Mouse (Mus musculus): Measurements from ENCODE around the gene Irf9. TPM values are rescaled to one million over a fixed set of nuclear protein-coding genes. Genes with fewer than 3 reads are reported as not detected.

Irf9 gene
- polyA plus RNA-seq, 1 experiment: 20.3 TPM

- Histone ChIP-seq H3K27me3 (ENCODE audit: control insufficient read depth, insufficient read depth, low read length) (no peaks in the 10 kb centered on the region), H3K27ac (ENCODE audit: insufficient read depth, low read length) (0 out of 2 replicates have a peak overlapping the region, but pooled peaks have one; percentile 55)
- no peak for TF ChIP-seq CTCF (IDR thresholded peaks at IDR 0.05; ENCODE audit: borderline replicate concordance, insufficient read depth, low read depth, low read length)
- no peak for TF ChIP-seq POLR2A (IDR thresholded peaks at IDR 0.05; ENCODE audit: borderline replicate concordance, insufficient read depth, low read length)
These were observed 19.1 kb upstream of the Irf9 start for GRCm38 (mm10) chr14:55584303-55584701.

GRCm38 (mm10) chr14:55584702-55585565, 18.4 kb upstream of the Irf9 start, which contains the start of gene Emc9:
Emc9 (minus strand) TSS chr14:55585302.
- TF ChIP-seq CTCF (IDR thresholded peaks at IDR 0.05; ENCODE audit: borderline replicate concordance, insufficient read depth, low read depth, low read length) (no peak), POLR2A (IDR thresholded peaks at IDR 0.05; ENCODE audit: borderline replicate concordance, insufficient read depth, low read length) (peak; percentile 78; the same call in 1 of the 2 replicates)
- H3K4me1 ChIP-seq (ENCODE audit: control insufficient read depth, insufficient read depth, low read length): peaks cover 3% of the 10 kb centered on the region; the same call in 1 of the 2 replicates
- 2% methylated on average over 43 of the region's 43 CpGs for WGBS
- DNase-seq: peak; percentile 85 to 87
- H3K27ac ChIP-seq (ENCODE audit: insufficient read depth, low read length): peak within 1 kb of the TSS; percentile 55
- no peaks in the 10 kb centered on the region for H3K27me3 ChIP-seq (ENCODE audit: control insufficient read depth, insufficient read depth, low read length)
- H3K4me3 ChIP-seq (replicated peaks; ENCODE audit: insufficient read depth, low read depth, low read length): peak within 1 kb of the TSS; percentile 90

More at GRCm38 (mm10) chr14:55584303-55584701, 19.1 kb upstream of the Irf9 start:
- peak overlapping the region; percentile 90 for H3K4me3 ChIP-seq (replicated peaks; ENCODE audit: insufficient read depth, low read depth, low read length)
- no peak for DNase-seq
- peaks cover 3% of the 10 kb centered on the region; the same call in 1 of the 2 replicates for H3K4me1 ChIP-seq (ENCODE audit: control insufficient read depth, insufficient read depth, low read length)
- 41% methylated on average over 5 of the region's 5 CpGs for WGBS

- TF ChIP-seq POLR2A (IDR thresholded peaks at IDR 0.05; ENCODE audit: borderline replicate concordance, insufficient read depth, low read length) (no peak), CTCF (IDR thresholded peaks at IDR 0.05; ENCODE audit: borderline replicate concordance, insufficient read depth, low read depth, low read length) (no peak)
- WGBS: 65% methylated on average over 6 of the region's 6 CpGs
- Histone ChIP-seq H3K4me1 (ENCODE audit: control insufficient read depth, insufficient read depth, low read length) (peaks cover 3% of the 10 kb centered on the region; the same call in 1 of the 2 replicates), H3K27me3 (ENCODE audit: control insufficient read depth, insufficient read depth, low read length) (no peaks in the 10 kb centered on the region), H3K4me3 (replicated peaks; ENCODE audit: insufficient read depth, low read depth, low read length) (peak overlapping the region; percentile 90), H3K27ac (ENCODE audit: insufficient read depth, low read length) (peak overlapping the region; percentile 49)
- DNase-seq: peak in 1 of 2 experiments; percentile 35
These were observed 17.8 kb upstream of the Irf9 start for GRCm38 (mm10) chr14:55585566-55585960.

- Histone ChIP-seq H3K27me3 (ENCODE audit: control insufficient read depth, insufficient read depth, low read length) (no peaks in the 10 kb centered on the region), H3K4me3 (replicated peaks; ENCODE audit: insufficient read depth, low read depth, low read length) (no peak overlapping the region), H3K27ac (ENCODE audit: insufficient read depth, low read length) (no peak overlapping the region), H3K4me1 (ENCODE audit: control insufficient read depth, insufficient read depth, low read length) (peaks cover 3% of the 10 kb centered on the region; the same call in 1 of the 2 replicates)
- TF ChIP-seq POLR2A (IDR thresholded peaks at IDR 0.05; ENCODE audit: borderline replicate concordance, insufficient read depth, low read length) (no peak), CTCF (IDR thresholded peaks at IDR 0.05; ENCODE audit: borderline replicate concordance, insufficient read depth, low read depth, low read length) (no peak)
- 97% methylated on average over 2 of the region's 2 CpGs for WGBS
- no peak for DNase-seq
These were observed 17.2 kb upstream of the Irf9 start for GRCm38 (mm10) chr14:55586149-55586548.

GRCm38 (mm10) chr14:55589271-55589670, 14.1 kb upstream of the Irf9 start:
- Histone ChIP-seq H3K27me3 (ENCODE audit: control insufficient read depth, insufficient read depth, low read length) (no peaks in the 10 kb centered on the region), H3K4me1 (ENCODE audit: control insufficient read depth, insufficient read depth, low read length) (peaks cover 3% of the 10 kb centered on the region; the same call in 1 of the 2 replicates), H3K4me3 (replicated peaks; ENCODE audit: insufficient read depth, low read depth, low read length) (no peak overlapping the region), H3K27ac (ENCODE audit: insufficient read depth, low read length) (no peak overlapping the region)
- 92% methylated on average over 5 of the region's 5 CpGs for WGBS
- no peak for DNase-seq
- TF ChIP-seq CTCF (IDR thresholded peaks at IDR 0.05; ENCODE audit: borderline replicate concordance, insufficient read depth, low read depth, low read length) (no peak), POLR2A (IDR thresholded peaks at IDR 0.05; ENCODE audit: borderline replicate concordance, insufficient read depth, low read length) (no peak)

- Histone ChIP-seq H3K4me1 (ENCODE audit: control insufficient read depth, insufficient read depth, low read length) (peaks cover 3% of the 10 kb centered on the region; the same call in 1 of the 2 replicates), H3K27ac (ENCODE audit: insufficient read depth, low read length) (no peak overlapping the region), H3K4me3 (replicated peaks; ENCODE audit: insufficient read depth, low read depth, low read length) (no peak overlapping the region), H3K27me3 (ENCODE audit: control insufficient read depth, insufficient read depth, low read length) (no peaks in the 10 kb centered on the region)
- 84% methylated on average over 11 of the region's 11 CpGs for WGBS
- TF ChIP-seq CTCF (IDR thresholded peaks at IDR 0.05; ENCODE audit: borderline replicate concordance, insufficient read depth, low read depth, low read length) (no peak), POLR2A (IDR thresholded peaks at IDR 0.05; ENCODE audit: borderline replicate concordance, insufficient read depth, low read length) (no peak)
- DNase-seq: no peak
These were observed 13.5 kb upstream of the Irf9 start for GRCm38 (mm10) chr14:55589771-55590448.

- peak; percentile 82 to 87 for DNase-seq
These were observed 12.5 kb upstream of the Irf9 start, which contains the start of gene Psme2 for GRCm38 (mm10) chr14:55590748-55591330. Psme2 (minus strand) TSS chr14:55591113.

More at GRCm38 (mm10) chr14:55590748-55591330, 12.5 kb upstream of the Irf9 start, which contains the start of gene Psme2:
- Histone ChIP-seq H3K27ac (ENCODE audit: insufficient read depth, low read length) (peak within 1 kb of the TSS; percentile 70), H3K4me1 (ENCODE audit: control insufficient read depth, insufficient read depth, low read length) (no peaks in the 10 kb centered on the region), H3K27me3 (ENCODE audit: control insufficient read depth, insufficient read depth, low read length) (no peaks in the 10 kb centered on the region), H3K4me3 (replicated peaks; ENCODE audit: insufficient read depth, low read depth, low read length) (peak within 1 kb of the TSS; percentile 89)
- TF ChIP-seq CTCF (IDR thresholded peaks at IDR 0.05; ENCODE audit: borderline replicate concordance, insufficient read depth, low read depth, low read length): no peak
- TF ChIP-seq POLR2A (IDR thresholded peaks at IDR 0.05; ENCODE audit: borderline replicate concordance, insufficient read depth, low read length): no peak
- WGBS: under 1% methylated on average over 21 of the region's 22 CpGs
